Mouse (Mus musculus) heart, postnatal 25 days (tissue): ENCODE data around the gene Lsp1. TPM values are rescaled to one million over a fixed set of nuclear protein-coding genes. Genes with fewer than 3 reads are reported as not detected.
A peak's percentile ranks its signal among the peaks of the same experiment; 100 is the strongest.

Experiments used
- DNase-seq: peaks from one replicate; pipeline ENCODE4 v3.0.0; 2022; ENCODE audit warnings: low spot score
- intact Hi-C: fragments of 180-260 bp; cut with DNase I; formaldehyde crosslinking; loops from one replicate; pipeline ENCODE4 v1.15.1; 2025
- total RNA-seq, 2 experiments: library from RNA; stranded (reverse); gene quantifications; 2 replicates each; pipeline ENCODE4 v1.2.3; 2021

The Lsp1 gene
- total RNA-seq, 2 experiments from 2014 or later: 43.7 to 48.1 TPM

- intact Hi-C loops: no loop called here
- peak; percentile 2 for DNase-seq
These were observed 10.8 kb downstream of the Lsp1 start for GRCm38 (mm10) chr7:142471414-142471861.

GRCm38 (mm10) chr7:142471884-142472570 is 11.4 kb downstream of the Lsp1 start:
- DNase-seq: no peak
- intact Hi-C loops: no loop called here

GRCm38 (mm10) chr7:142472936-142473335 is 12.3 kb downstream of the Lsp1 start:
- DNase-seq: no peak
- intact Hi-C loops: no loop called here

DNA sequence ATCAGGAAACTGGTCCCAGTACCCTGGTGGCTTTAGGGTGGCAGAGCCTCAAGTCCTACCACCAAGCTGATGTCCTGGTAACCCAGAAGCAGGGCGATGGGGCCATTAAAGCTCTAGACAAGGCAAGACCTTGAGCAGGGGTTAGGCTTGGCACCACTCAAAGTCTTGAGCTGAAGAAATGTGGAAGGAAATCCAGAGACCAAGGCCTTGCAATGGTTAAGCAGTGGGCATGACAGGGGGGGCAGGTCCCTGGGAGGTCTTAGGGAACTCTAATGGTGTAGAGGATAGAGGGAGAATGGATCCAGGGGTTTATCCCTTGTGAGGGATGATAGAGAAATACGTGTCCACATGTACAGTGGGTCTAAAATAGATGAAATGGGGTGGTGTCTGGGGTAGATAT is 12.9 kb downstream of the Lsp1 start:
- intact Hi-C loops: no loop called here
- DNase-seq: no peak

DNA sequence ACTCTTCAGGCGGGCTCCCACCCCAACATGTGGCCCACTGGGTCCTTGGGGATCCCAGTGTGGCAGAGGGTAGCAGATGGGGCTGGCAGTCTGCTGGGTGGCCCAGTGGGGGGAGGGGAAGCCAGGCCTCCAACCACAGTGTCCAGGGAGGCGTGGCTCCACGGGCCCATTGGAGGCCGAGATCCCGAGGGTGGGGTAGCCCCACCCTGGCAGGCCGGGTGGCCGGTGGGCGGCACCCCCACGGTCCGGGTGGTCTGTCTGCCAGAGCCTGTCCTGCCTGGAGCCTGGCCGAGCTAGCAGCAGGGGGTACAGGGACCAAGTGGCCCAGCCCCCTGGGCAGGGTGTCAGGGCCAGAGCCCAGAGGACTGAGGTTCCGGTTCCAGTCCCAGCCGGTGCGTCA is 14.2 kb downstream of the Lsp1 start:
- peak; percentile 74 for DNase-seq
- intact Hi-C loops: loop anchor here (5.0 kb wide), 1 partner anchor 32 kb away; the partner anchor contains the start of gene Tnni2

DNA sequence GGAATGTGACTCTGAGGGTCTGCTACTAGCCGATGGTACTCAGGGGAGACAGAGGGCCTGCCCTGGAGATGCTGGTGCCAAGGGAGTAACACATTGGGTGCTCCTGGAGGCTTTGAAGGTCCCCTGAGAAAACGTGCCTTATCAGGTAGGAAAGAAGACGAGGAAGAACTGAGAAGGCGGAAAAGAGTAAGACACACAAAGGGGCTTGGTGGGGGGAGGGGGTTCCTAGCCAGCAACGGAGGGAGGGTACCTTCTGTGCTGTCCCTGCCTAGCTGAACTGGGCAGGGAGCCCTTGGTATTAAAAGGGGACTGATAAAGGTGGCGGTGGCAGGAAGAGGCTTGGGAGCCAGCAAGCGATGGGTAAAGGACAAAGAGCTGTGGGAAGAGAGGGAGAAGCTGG is 15.0 kb downstream of the Lsp1 start:
- intact Hi-C loops: loop anchor here (5.0 kb wide), 1 partner anchor 33 kb away; the partner anchor contains the start of gene Tnni2
- DNase-seq: no peak

DNA sequence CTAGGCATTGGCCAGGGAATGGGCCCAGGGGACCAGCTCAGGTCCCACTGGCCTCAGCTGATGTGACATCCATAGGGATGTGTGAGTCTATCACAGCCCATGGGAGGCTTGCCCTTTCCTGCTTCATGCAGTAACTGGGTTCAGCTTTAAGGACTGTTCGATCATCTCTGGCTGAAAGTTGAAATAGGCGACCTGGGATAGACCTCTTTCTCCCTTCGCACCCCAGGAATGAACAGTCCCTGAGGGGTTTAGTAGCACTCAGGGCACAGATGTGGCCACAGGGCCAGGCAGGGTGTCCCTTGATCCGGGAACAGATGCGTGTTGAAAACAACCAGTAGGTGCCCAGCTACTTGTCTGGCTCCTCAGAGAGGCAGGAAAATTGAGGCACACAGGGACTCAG is 15.7 kb downstream of the Lsp1 start:
- no peak for DNase-seq
- intact Hi-C loops: loop anchor here (5.0 kb wide), 1 partner anchor 34 kb away; the partner anchor contains the start of gene Tnni2

GRCm38 (mm10) chr7:142476795-142477452 is 16.3 kb downstream of the Lsp1 start:
- intact Hi-C loops: loop anchor here (5.0 kb wide), 1 partner anchor 35 kb away; the partner anchor contains the start of gene Tnni2
- DNase-seq: no peak

- no peak for DNase-seq
- intact Hi-C loops: loop anchor here (5.0 kb wide), 1 partner anchor 36 kb away; the partner anchor contains the start of gene Tnni2
These were observed 17.4 kb downstream of the Lsp1 start for GRCm38 (mm10) chr7:142478001-142478400.

- no peak for DNase-seq
These were observed 18.0 kb downstream of the Lsp1 start for GRCm38 (mm10) chr7:142478574-142478973.

GRCm38 (mm10) chr7:142479307-142479706 is 18.7 kb downstream of the Lsp1 start:
- intact Hi-C loops: loop anchor here (5.0 kb wide), 1 partner anchor 37 kb away; the partner anchor contains the start of gene Tnni2
- DNase-seq: no peak

More at GRCm38 (mm10) chr7:142478574-142478973, 18.0 kb downstream of the Lsp1 start:
- intact Hi-C loops: loop anchor here (5.0 kb wide), 1 partner anchor 36 kb away; the partner anchor contains the start of gene Tnni2

DNA sequence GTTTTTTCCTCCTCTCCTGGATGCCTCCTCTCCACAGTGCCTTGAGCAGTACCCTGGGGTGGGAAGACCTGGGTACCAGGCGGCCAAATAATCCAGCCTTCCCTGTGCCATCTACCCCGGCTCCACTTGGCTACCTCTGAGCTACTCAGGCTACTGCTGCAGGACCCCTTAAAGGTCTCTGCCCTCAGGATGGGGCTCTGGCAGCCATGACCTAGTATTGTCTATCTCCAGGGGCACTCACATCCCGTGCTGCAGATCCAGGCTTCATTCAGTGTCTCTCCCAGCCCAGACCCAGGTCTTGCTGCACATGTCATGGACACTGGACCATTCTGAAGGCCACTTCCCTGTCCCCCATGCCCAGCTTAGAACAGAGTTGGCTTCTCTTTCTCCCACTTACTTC is 19.3 kb downstream of the Lsp1 start:
- intact Hi-C loops: loop anchor here (5.0 kb wide), 3 partner anchors 38 to 143 kb away; partner anchors contain the start of gene Tnni2
- DNase-seq: no peak

- no peak for DNase-seq
- intact Hi-C loops: loop anchor here (5.0 kb wide), 2 partner anchors 57 to 143 kb away; no protein-coding TSS in a partner anchor
These were observed 20.1 kb downstream of the Lsp1 start for GRCm38 (mm10) chr7:142480661-142481060.

DNA sequence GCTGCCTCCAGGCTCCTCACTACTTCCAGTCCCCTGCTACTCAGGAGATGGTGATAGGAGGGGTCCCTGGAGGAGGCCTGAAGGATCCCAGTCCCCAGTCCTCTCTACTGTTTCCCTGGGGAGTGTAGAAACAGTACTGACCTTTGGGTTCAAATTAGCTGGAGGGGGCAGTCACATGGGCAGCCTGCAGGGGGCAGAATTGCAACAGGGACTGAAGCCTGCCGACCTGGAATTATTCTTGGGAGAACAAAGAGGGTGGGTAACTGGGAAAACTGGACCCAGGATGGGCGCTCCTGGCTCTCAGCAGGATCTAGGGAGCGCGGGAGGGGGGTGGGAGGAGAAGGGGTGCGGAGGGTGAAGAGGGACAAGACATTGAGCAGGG is 20.6 kb downstream of the Lsp1 start:
- peak; percentile 60 for DNase-seq
- intact Hi-C loops: loop anchor here (5.0 kb wide), 2 partner anchors 56 to 144 kb away; no protein-coding TSS in a partner anchor

- intact Hi-C loops: loop anchor here (5.0 kb wide), 2 partner anchors 56 to 144 kb away; no protein-coding TSS in a partner anchor
- DNase-seq: peak; percentile 79
These were observed 21.1 kb downstream of the Lsp1 start for GRCm38 (mm10) chr7:142481568-142482255.

- intact Hi-C loops: loop anchor here (5.0 kb wide), 2 partner anchors 55 to 145 kb away; no protein-coding TSS in a partner anchor
- no peak for DNase-seq
These were observed 21.6 kb downstream of the Lsp1 start for GRCm38 (mm10) chr7:142482256-142482609.

- DNase-seq: no peak
- intact Hi-C loops: loop anchor here (5.0 kb wide), 2 partner anchors 54 to 146 kb away; no protein-coding TSS in a partner anchor
These were observed 22.5 kb downstream of the Lsp1 start for GRCm38 (mm10) chr7:142483136-142483535.

DNA sequence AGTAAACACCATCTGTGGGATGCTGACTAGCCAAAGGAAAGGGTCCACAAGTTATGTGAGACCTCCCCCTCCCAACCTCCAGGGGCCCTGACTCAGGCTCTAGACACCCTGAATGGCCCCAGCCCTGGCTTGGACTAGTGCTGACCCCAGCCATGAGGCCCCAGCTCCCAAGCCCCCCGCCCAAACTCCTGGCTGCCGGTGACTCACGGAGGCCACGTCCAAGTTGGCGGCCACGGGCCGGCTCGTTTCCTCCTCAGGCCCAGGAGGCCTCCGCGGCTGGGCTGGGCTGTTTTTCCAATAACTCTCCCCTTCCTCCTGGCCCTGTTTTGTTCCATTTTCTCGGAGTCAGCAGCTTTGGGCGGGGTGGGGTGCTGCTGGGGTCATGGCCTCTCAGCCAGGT is 24.2 kb downstream of the Lsp1 start:
- peak; percentile 76 for DNase-seq
- intact Hi-C loops: loop anchor here (5.0 kb wide), 2 partner anchors 53 to 147 kb away; no protein-coding TSS in a partner anchor

DNA sequence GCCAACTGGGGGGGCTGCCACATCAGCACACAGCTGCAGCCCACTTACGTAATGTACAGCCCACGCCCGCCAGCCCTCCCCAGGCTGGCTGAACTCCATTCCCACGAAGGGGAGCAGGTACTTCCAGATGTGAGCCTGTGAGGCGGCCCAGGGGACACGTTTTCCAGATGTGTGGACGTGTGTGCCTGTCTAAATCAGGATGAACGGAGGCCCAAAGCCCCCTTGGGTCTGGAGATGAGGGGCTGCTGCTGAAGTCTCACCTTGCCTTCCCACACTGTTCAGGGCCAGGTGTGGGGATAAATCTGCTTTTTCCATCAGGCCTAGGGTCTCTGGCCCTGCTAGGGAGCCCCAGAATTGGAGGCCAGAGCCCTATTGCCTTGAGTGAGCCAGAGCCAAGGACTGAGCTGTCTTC is 26.1 kb downstream of the Lsp1 start:
- no peak for DNase-seq
- intact Hi-C loops: no loop called here

DNA sequence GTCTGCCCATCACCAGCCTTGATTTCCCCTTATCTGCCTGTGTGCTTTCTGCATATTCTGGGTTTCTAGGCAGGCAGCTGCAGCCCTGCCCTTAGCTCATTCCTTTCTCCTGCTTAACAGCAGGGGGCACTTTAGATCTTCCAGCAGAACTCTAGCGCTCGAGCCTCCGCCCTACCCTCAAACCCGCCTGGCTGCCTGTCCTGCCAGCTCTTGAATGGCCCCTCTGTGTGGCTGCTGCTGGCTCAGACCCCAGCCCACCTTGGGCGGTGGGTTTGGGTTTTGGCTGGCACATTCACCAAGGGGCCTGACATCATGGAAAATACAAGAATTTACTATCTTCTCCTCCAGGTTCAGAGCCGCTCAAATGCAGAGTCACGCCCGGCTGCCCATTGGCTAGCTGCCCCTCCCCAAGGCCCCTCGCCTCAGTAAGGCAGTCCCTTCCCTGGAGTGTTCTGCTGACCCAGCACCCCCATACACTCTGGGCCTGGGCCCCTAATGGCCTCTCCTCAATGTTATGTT is 26.8 kb downstream of the Lsp1 start:
- DNase-seq: no peak

More for the DNA sequence above, 26.8 kb downstream of the Lsp1 start:
- intact Hi-C loops: no loop called here
